Mouse (Mus musculus) splenic B cell, adult 2 months (primary cell): ENCODE results near the gene Gas2l2.

Source experiments
- DNase-seq: peaks from one replicate; pipeline ENCODE4 v3.0.0-alpha.2; 2011; ENCODE audit warnings: low read depth, low spot score
- H3K27me3 ChIP-seq: 2 replicates; pipeline ENCODE4 v1.6.1; 2012; ENCODE audit warnings: mild to moderate bottlenecking, low read length, moderate library complexity, mixed read lengths; ENCODE audit not compliant: control insufficient read depth, poor library complexity, insufficient read depth, severe bottlenecking
- H3K36me3 ChIP-seq: 2 replicates; pipeline ENCODE4 v1.6.1; 2012; ENCODE audit warnings: mild to moderate bottlenecking, low read length, moderate library complexity, mixed read lengths; ENCODE audit not compliant: control insufficient read depth, poor library complexity, insufficient read depth, severe bottlenecking

Gene Gas2l2

GRCm38 (mm10) chr11:83393062-83393461 lies 36.2 kb downstream of the Gas2l2 start:
- DNase-seq = no peak
- peaks cover 14% of the 10 kb centered on the region for H3K36me3 ChIP-seq

GRCm38 (mm10) chr11:83383532-83383887 lies 45.7 kb downstream of the Gas2l2 start:
- no peak for DNase-seq
- H3K36me3 ChIP-seq = peaks cover 3% of the 10 kb centered on the region; the same call in 1 of the 2 replicates

More at GRCm38 (mm10) chr11:83393062-83393461, 36.2 kb downstream of the Gas2l2 start:
- no peaks in the 10 kb centered on the region for H3K27me3 ChIP-seq

GRCm38 (mm10) chr11:83382876-83383531 lies 46.3 kb downstream of the Gas2l2 start:
- DNase-seq = no peak
- H3K36me3 ChIP-seq = peaks cover 3% of the 10 kb centered on the region; the same call in 1 of the 2 replicates
- no peaks in the 10 kb centered on the region for H3K27me3 ChIP-seq

More at GRCm38 (mm10) chr11:83383532-83383887, 45.7 kb downstream of the Gas2l2 start:
- H3K27me3 ChIP-seq = no peaks in the 10 kb centered on the region

- Histone ChIP-seq H3K36me3 (peaks cover 9% of the 10 kb centered on the region; the same call in 1 of the 2 replicates), H3K27me3 (no peaks in the 10 kb centered on the region)
- DNase-seq = no peak
Observed at GRCm38 (mm10) chr11:83379745-83380341, 49.4 kb downstream of the Gas2l2 start.
